Mouse (Mus musculus) ES-E14 (cell line): ENCODE measurements at regions not wholly inside any gene's neighbourhood (a gene's known extent, or its start where the extent isn't known, plus 50 kb on each side); places are given as distances from the start of the nearest gene placed in this dataset.

ENCODE experiments used
- CHD2 ChIP-seq: IDR thresholded peaks from 2 replicates; pipeline ENCODE4 v1.6.1; 2014; ENCODE audit warnings: mild to moderate bottlenecking, low read depth, low read length, inconsistent platforms
- HCFC1 ChIP-seq: IDR thresholded peaks from 2 replicates; pipeline ENCODE4 v1.6.1; 2012; ENCODE audit warnings: low read length, inconsistent platforms, borderline replicate concordance; ENCODE audit not compliant: insufficient read depth
- MAFK ChIP-seq: IDR thresholded peaks from 2 replicates; pipeline ENCODE4 v1.6.1; 2014; ENCODE audit warnings: mild to moderate bottlenecking, low read depth, low read length, inconsistent platforms; ENCODE audit not compliant: insufficient read depth
- ZC3H11A ChIP-seq: IDR thresholded peaks from 2 replicates; pipeline ENCODE4 v1.6.1; 2012; ENCODE audit warnings: low read depth, mild to moderate bottlenecking, inconsistent platforms, low read length, borderline replicate concordance
- ZNF384 ChIP-seq: IDR thresholded peaks from 2 replicates; pipeline ENCODE4 v1.6.1; 2012; ENCODE audit warnings: low read depth, low read length, inconsistent platforms

GRCm38 (mm10) chr13:37651221-37651946 lies 126.8 kb upstream of the Rreb1 start:
- TF ChIP-seq CHD2, result no peak
- TF ChIP-seq MAFK, result no peak
- TF ChIP-seq ZNF384, result no peak
- no peak for TF ChIP-seq HCFC1
- no peak for TF ChIP-seq ZC3H11A
